Mouse (Mus musculus) ES-Bruce4 (cell line): ENCODE results near the gene Amotl2.

Source experiments
- CTCF ChIP-seq: IDR thresholded peaks from one replicate; pipeline ENCODE4 v1.8.1; 2011; ENCODE audit warnings: low read depth, low read length
- EP300 ChIP-seq: IDR thresholded peaks from 2 replicates; pipeline ENCODE4 v1.6.1; 2011; ENCODE audit warnings: low read depth, low read length; ENCODE audit not compliant: insufficient read depth
- POLR2A ChIP-seq: IDR thresholded peaks from one replicate; pipeline ENCODE4 v1.8.1; 2011; ENCODE audit warnings: low read length; ENCODE audit not compliant: insufficient read depth

GRCm38 (mm10) chr9:102759581-102760001 is 43.1 kb downstream of the Amotl2 start:
- TF ChIP-seq POLR2A: no peak
- no peak for TF ChIP-seq EP300
- no peak for TF ChIP-seq CTCF
